Mouse (Mus musculus) hindbrain, postnatal 0 days (tissue): ENCODE results near the gene Gm5800. TPM values are rescaled to one million over a fixed set of nuclear protein-coding genes. Genes with fewer than 3 reads are reported as not detected.
"Not testable (repeated sequence)": the region's sequence is repeated elsewhere in the genome, so short reads cannot be mapped to it uniquely, and the experiment has no call there.

Source experiments
- ATAC-seq: fragments of 200-750 bp; cut with Nextera tagmentation; 2 replicates; pipeline ENCODE4 v1.8.0; 2017; ENCODE audit warnings: mild to moderate bottlenecking, moderate TSS enrichment, moderate library complexity
- DNase-seq: peaks from one replicate; pipeline ENCODE4 v3.0.0-alpha.2; 2015; ENCODE audit warnings: low spot score
- H3K27ac ChIP-seq: fragments of 300-500 bp; sonication (generic); 2 replicates; pipeline ENCODE4 v1.5.1; 2014; ENCODE audit warnings: mild to moderate bottlenecking
- H3K27me3 ChIP-seq: fragments of 300-500 bp; sonication (generic); 2 replicates; pipeline ENCODE4 v1.6.1; 2014; ENCODE audit warnings: low read length, mixed read lengths; ENCODE audit not compliant: insufficient read depth
- H3K36me3 ChIP-seq: fragments of 300-500 bp; sonication (generic); 2 replicates; pipeline ENCODE4 v1.6.1; 2014; ENCODE audit warnings: low read length, mixed read lengths; ENCODE audit not compliant: insufficient read depth
- H3K4me1 ChIP-seq: fragments of 300-500 bp; sonication (generic); 2 replicates; pipeline ENCODE4 v1.6.1; 2014; ENCODE audit warnings: antibody characterized with exemption, low read length, mixed read lengths; ENCODE audit not compliant: insufficient read depth
- H3K4me2 ChIP-seq: fragments of 300-500 bp; sonication (generic); 2 replicates; pipeline ENCODE4 v1.6.1; 2014; ENCODE audit warnings: low read depth, mild to moderate bottlenecking, low read length, moderate library complexity, mixed read lengths
- H3K4me3 ChIP-seq: fragments of 300-500 bp; sonication (generic); 2 replicates; pipeline ENCODE4 v1.5.1; 2014; ENCODE audit warnings: low read length
- H3K9ac ChIP-seq: fragments of 300-500 bp; sonication (generic); replicated peaks from 2 replicates; pipeline ENCODE4 v1.6.1; 2014; ENCODE audit warnings: mild to moderate bottlenecking, low read length, moderate library complexity, mixed read lengths
- H3K9me3 ChIP-seq: fragments of 300-500 bp; sonication (generic); 2 replicates; pipeline ENCODE4 v1.6.1; 2016; ENCODE audit warnings: low read length, mixed read lengths
- CTCF ChIP-seq: IDR thresholded peaks from 2 replicates; pipeline ENCODE4 v1.5.1; 2016; ENCODE audit warnings: antibody characterized with exemption, control low read depth, low read depth
- WGBS: fragments of 180-500 bp; shearing (Covaris S2); extraction: QIAGEN DNeasy Blood & Tissue Kit; methylation state at CpG from one replicate; pipeline ENCODE4 v1.1.7; 2014; 5-methylcytosine and 5-hydroxymethylcytosine counted together
- polyA plus RNA-seq: library from polyadenylated mRNA; unstranded; fragments of >200 nt; fragmentation: Nextera tagmentation; extraction: Ambion mirVana; gene quantifications from 2 replicates; pipeline ENCODE4 v1.2.1, GENCODE M21; 2015
- total RNA-seq: library from RNA; depleted of rRNA; stranded (reverse); fragments of >200 nt; gene quantifications from 2 replicates; pipeline ENCODE4 v1.2.3, GENCODE M21; 2014; rRNA removed

Gm5800 gene
- total RNA-seq (not detected in 2 replicates), polyA plus RNA-seq (not detected in 2 replicates)

- WGBS: 50% methylated on average over 1 of the region's 1 CpGs
- no peak within 1 kb of the TSS for H3K27ac ChIP-seq
- no peak within 1 kb of the TSS for H3K4me3 ChIP-seq
- ATAC-seq (no peak), DNase-seq (no peak)
- H3K4me2 ChIP-seq: no peak within 1 kb of the TSS
- no peaks in the 10 kb centered on the region for H3K9me3 ChIP-seq
- no peaks in the 10 kb centered on the region for H3K36me3 ChIP-seq
- H3K27me3 ChIP-seq: no peaks in the 10 kb centered on the region
- H3K9ac ChIP-seq: no peak within 1 kb of the TSS
- no peak for TF ChIP-seq CTCF
- H3K4me1 ChIP-seq: no peaks in the 10 kb centered on the region
Observed at GRCm38 (mm10) chr14:51717083-51717482, at the start of gene Gm5800. Gene Gm5800, minus strand, starts transcription at chr14:51717183.

GRCm38 (mm10) chr14:51755944-51756343, 39.0 kb upstream of the Gm5800 start:
- Histone ChIP-seq H3K4me2 (no peak overlapping the region), H3K9me3 (no peaks in the 10 kb centered on the region), H3K27ac (no peak overlapping the region), H3K4me3 (no peak overlapping the region), H3K27me3 (no peaks in the 10 kb centered on the region), H3K4me1 (no peaks in the 10 kb centered on the region), H3K9ac (no peak overlapping the region), H3K36me3 (no peaks in the 10 kb centered on the region)
- DNase-seq (no peak), ATAC-seq (no peak)
- 66% methylated on average over 2 of the region's 2 CpGs for WGBS
- no peak for TF ChIP-seq CTCF

- TF ChIP-seq CTCF: peak; percentile 5; the same call in 1 of the 2 replicates
- no peak overlapping the region for H3K27ac ChIP-seq
- no peaks in the 10 kb centered on the region for H3K36me3 ChIP-seq
- no peaks in the 10 kb centered on the region; the same call in 1 of the 2 replicates for H3K4me1 ChIP-seq
- 1% methylated on average over 41 of the region's 42 CpGs for WGBS
- H3K4me3 ChIP-seq: peak overlapping the region; percentile 39
- peak overlapping the region; percentile 87 for H3K4me2 ChIP-seq
- ATAC-seq: peak; percentile 18; the same call in 1 of the 2 replicates
- H3K9me3 ChIP-seq: no peaks in the 10 kb centered on the region
- DNase-seq: peak; percentile 12
- 0 out of 2 replicates have a peak overlapping the region, but pooled peaks have one; percentile 9 for H3K9ac ChIP-seq
- peaks cover 33% of the 10 kb centered on the region for H3K27me3 ChIP-seq
Observed at GRCm38 (mm10) chr14:51740347-51741170, 23.6 kb upstream of the Gm5800 start.

GRCm38 (mm10) chr14:51739150-51739993, 22.4 kb upstream of the Gm5800 start:
- H3K27ac ChIP-seq: no peak overlapping the region
- no peaks in the 10 kb centered on the region for H3K9me3 ChIP-seq
- no peak overlapping the region for H3K9ac ChIP-seq
- H3K4me2 ChIP-seq: peak overlapping the region; percentile 87
- no peak for TF ChIP-seq CTCF
- H3K4me1 ChIP-seq: no peaks in the 10 kb centered on the region; the same call in 1 of the 2 replicates
- H3K36me3 ChIP-seq: no peaks in the 10 kb centered on the region
- ATAC-seq (0 out of 2 replicates have a peak, but pooled peaks have one; percentile 35), DNase-seq (no peak)
- peak overlapping the region; percentile 37 for H3K4me3 ChIP-seq
- peaks cover 33% of the 10 kb centered on the region for H3K27me3 ChIP-seq
- under 1% methylated on average over 24 of the region's 24 CpGs for WGBS

- Histone ChIP-seq H3K4me1 (no peaks in the 10 kb centered on the region; the same call in 1 of the 2 replicates), H3K27me3 (peaks cover 33% of the 10 kb centered on the region), H3K36me3 (no peaks in the 10 kb centered on the region), H3K9ac (no peak overlapping the region), H3K27ac (no peak overlapping the region), H3K9me3 (no peaks in the 10 kb centered on the region), H3K4me2 (peak overlapping the region; percentile 59), H3K4me3 (peak overlapping the region; percentile 37)
- ATAC-seq (0 out of 2 replicates have a peak, but pooled peaks have one; percentile 35), DNase-seq (no peak)
- TF ChIP-seq CTCF: no peak
- 2% methylated on average over 29 of the region's 29 CpGs for WGBS
Observed at GRCm38 (mm10) chr14:51738411-51739149, 21.6 kb upstream of the Gm5800 start.

GRCm38 (mm10) chr14:51737967-51738366, 21.0 kb upstream of the Gm5800 start:
- H3K27me3 ChIP-seq: peaks cover 33% of the 10 kb centered on the region
- no peak for TF ChIP-seq CTCF
- ATAC-seq (no peak), DNase-seq (no peak)
- H3K4me1 ChIP-seq: no peaks in the 10 kb centered on the region; the same call in 1 of the 2 replicates
- H3K4me2 ChIP-seq: no peak overlapping the region
- 18% methylated on average over 12 of the region's 12 CpGs for WGBS
- H3K36me3 ChIP-seq: no peaks in the 10 kb centered on the region
- H3K4me3 ChIP-seq: no peak overlapping the region
- H3K27ac ChIP-seq: no peak overlapping the region
- no peaks in the 10 kb centered on the region for H3K9me3 ChIP-seq
- H3K9ac ChIP-seq: no peak overlapping the region

GRCm38 (mm10) chr14:51695368-51695767, 21.6 kb downstream of the Gm5800 start, which contains the start of gene Gm17079:
Gene Gm17079, minus strand, starts transcription at chr14:51695468.
- H3K27ac ChIP-seq, H3K4me1 ChIP-seq, H3K4me2 ChIP-seq, H3K36me3 ChIP-seq, H3K9ac ChIP-seq, DNase-seq, H3K9me3 ChIP-seq, ATAC-seq, H3K27me3 ChIP-seq, H3K4me3 ChIP-seq: not testable (repeated sequence)
- WGBS: 91% methylated on average over 1 of the region's 2 CpGs
